Mouse (Mus musculus) megakaryocyte progenitor cell, adult 5-6 weeks (primary cell): ENCODE results near the gene Reep3. TPM values are rescaled to one million over a fixed set of nuclear protein-coding genes. Genes with fewer than 3 reads are reported as not detected.

Experiments used
- ATAC-seq: replicated peaks from 2 replicates; pipeline ENCODE4 v1.8.0; 2016; ENCODE audit warnings: mild to moderate bottlenecking, moderate TSS enrichment, inconsistent platforms; ENCODE audit not compliant: poor library complexity
- total RNA-seq, 2 experiments: library from RNA; stranded (forward) in 1 of 2; stranded (reverse) in 1 of 2; fragments of 157-497, 149-512 nt in 1 of 2; fragments of 200-1000 nt in 1 of 2; gene quantifications; 2 replicates each; pipeline versions ENCODE4 v1.2.3 to v1.2.4; 2015 to 2017

Gene Reep3
- total RNA-seq, 2 experiments from 2014 or later = 12.2 to 25.3 TPM

- ATAC-seq = peak; percentile 48
Measured at GRCm38 (mm10) chr10:67055867-67056856, 40.6 kb downstream of the Reep3 start.

GRCm38 (mm10) chr10:67053475-67053874, 43.3 kb downstream of the Reep3 start:
- ATAC-seq = no peak

- ATAC-seq = peak; percentile 37
Measured at GRCm38 (mm10) chr10:67052429-67052828, 44.3 kb downstream of the Reep3 start.

GRCm38 (mm10) chr10:67051466-67051865, 45.3 kb downstream of the Reep3 start:
- ATAC-seq = no peak

GRCm38 (mm10) chr10:67050766-67051165, 46.0 kb downstream of the Reep3 start:
- no peak for ATAC-seq

- no peak for ATAC-seq
Measured at GRCm38 (mm10) chr10:67049621-67050020, 47.1 kb downstream of the Reep3 start.

- ATAC-seq = peak; percentile 79
Measured at GRCm38 (mm10) chr10:67048871-67049615, 47.7 kb downstream of the Reep3 start.

- peak; percentile 32 for ATAC-seq
Measured at GRCm38 (mm10) chr10:67047712-67048645, 48.8 kb downstream of the Reep3 start.

GRCm38 (mm10) chr10:67045192-67045899, 51.4 kb downstream of the Reep3 start:
- ATAC-seq = no peak

- ATAC-seq = no peak
Measured at GRCm38 (mm10) chr10:67044346-67044745, 52.4 kb downstream of the Reep3 start.

- ATAC-seq = peak; percentile 74
Measured at GRCm38 (mm10) chr10:67043236-67043635, 53.5 kb downstream of the Reep3 start.

- ATAC-seq = no peak
Measured at GRCm38 (mm10) chr10:67040410-67040809, 56.3 kb downstream of the Reep3 start.

- peak; percentile 27; the same call in 1 of the 2 replicates for ATAC-seq
Measured at GRCm38 (mm10) chr10:67039001-67039400, 57.7 kb downstream of the Reep3 start.

- no peak for ATAC-seq
Measured at GRCm38 (mm10) chr10:67036542-67036941, 60.2 kb downstream of the Reep3 start.

- peak; percentile 84 for ATAC-seq
Measured at GRCm38 (mm10) chr10:67036141-67036540, 60.6 kb downstream of the Reep3 start.

- no peak for ATAC-seq
Measured at GRCm38 (mm10) chr10:67031186-67031585, 65.6 kb downstream of the Reep3 start.

GRCm38 (mm10) chr10:67029297-67029696, 67.4 kb downstream of the Reep3 start:
- no peak for ATAC-seq

- no peak for ATAC-seq
Measured at GRCm38 (mm10) chr10:67026375-67026774, 70.4 kb downstream of the Reep3 start.

GRCm38 (mm10) chr10:67025573-67026236, 71.0 kb downstream of the Reep3 start:
- peak; percentile 98 for ATAC-seq
